Mouse (Mus musculus) lung, embryonic 15.5 days (tissue): ENCODE measurements around the gene Bahd1. TPM values are rescaled to one million over a fixed set of nuclear protein-coding genes. Genes with fewer than 3 reads are reported as not detected.

Source experiments
- ATAC-seq: fragments of 200-750 bp; cut with Nextera tagmentation; 2 replicates; pipeline ENCODE4 v1.8.0; 2017; ENCODE audit warnings: moderate number of reproducible peaks, borderline replicate concordance; ENCODE audit not compliant: low FRiP score, low TSS enrichment; ENCODE audit errors: extremely low read depth
- H3K27ac ChIP-seq: fragments of 300-500 bp; sonication (generic); 2 replicates; pipeline ENCODE4 v1.5.1; 2015; ENCODE audit warnings: moderate library complexity, mild to moderate bottlenecking, inconsistent platforms
- H3K27me3 ChIP-seq: fragments of 300-500 bp; sonication (generic); 2 replicates; pipeline ENCODE4 v1.6.1; 2015; ENCODE audit warnings: inconsistent platforms
- H3K36me3 ChIP-seq: fragments of 300-500 bp; sonication (generic); 2 replicates; pipeline ENCODE4 v1.6.1; 2015; ENCODE audit warnings: inconsistent platforms
- H3K4me1 ChIP-seq: fragments of 300-500 bp; sonication (generic); 2 replicates; pipeline ENCODE4 v1.6.1; 2015; ENCODE audit warnings: inconsistent platforms
- H3K4me2 ChIP-seq: fragments of 300-500 bp; sonication (generic); 2 replicates; pipeline ENCODE4 v1.6.1; 2015; ENCODE audit warnings: inconsistent platforms, mild to moderate bottlenecking, moderate library complexity
- H3K4me3 ChIP-seq: fragments of 300-500 bp; sonication (generic); 2 replicates; pipeline ENCODE4 v1.5.1; 2015; ENCODE audit warnings: mild to moderate bottlenecking, inconsistent platforms
- H3K9ac ChIP-seq: fragments of 300-500 bp; sonication (generic); 2 replicates; pipeline ENCODE4 v1.6.1; 2015; ENCODE audit warnings: inconsistent platforms
- H3K9me3 ChIP-seq: fragments of 300-500 bp; sonication (generic); 2 replicates; pipeline ENCODE4 v1.6.1; 2016; ENCODE audit warnings: inconsistent platforms
- WGBS: fragments of 180-500 bp; shearing (Covaris S2); methylation state at CpG from one replicate; pipeline ENCODE4 v1.1.7; 2015; 5-methylcytosine and 5-hydroxymethylcytosine counted together
- polyA plus RNA-seq: library from polyadenylated mRNA; unstranded; fragments of >200 nt; fragmentation: Nextera tagmentation; extraction: Ambion mirVana; gene quantifications from 2 replicates; pipeline ENCODE4 v1.2.1, GENCODE M21; 2015

Bahd1 gene
- 3.6 and 4.3 TPM in 2 replicates for polyA plus RNA-seq

GRCm38 (mm10) chr2:118899981-118900825 is at the start of gene Bahd1:
TSS of gene Bahd1 (plus strand) at chr2:118900377.
- H3K27me3 ChIP-seq = peaks cover 60% of the 10 kb centered on the region
- peak within 1 kb of the TSS; percentile 60; the same call in 1 of the 2 replicates for H3K27ac ChIP-seq
- WGBS = 1% methylated on average over 32 of the region's 32 CpGs
- H3K4me1 ChIP-seq = peaks cover 44% of the 10 kb centered on the region
- peak within 1 kb of the TSS; percentile 99 for H3K4me2 ChIP-seq
- H3K4me3 ChIP-seq = peak within 1 kb of the TSS; percentile 81
- no peaks in the 10 kb centered on the region for H3K9me3 ChIP-seq
- H3K9ac ChIP-seq = peak within 1 kb of the TSS; percentile 29; the same call in 1 of the 2 replicates
- ATAC-seq = no peak
- H3K36me3 ChIP-seq = no peaks in the 10 kb centered on the region

GRCm38 (mm10) chr2:118851756-118852155 is 48.4 kb upstream of the Bahd1 start:
- no peaks in the 10 kb centered on the region for H3K4me1 ChIP-seq
- H3K36me3 ChIP-seq = no peaks in the 10 kb centered on the region
- H3K4me3 ChIP-seq = no peak overlapping the region
- H3K4me2 ChIP-seq = no peak overlapping the region
- no peak for ATAC-seq
- 32% methylated on average over 3 of the region's 3 CpGs for WGBS
- H3K27ac ChIP-seq = no peak overlapping the region
- no peak overlapping the region for H3K9ac ChIP-seq
- no peaks in the 10 kb centered on the region for H3K27me3 ChIP-seq
- no peaks in the 10 kb centered on the region for H3K9me3 ChIP-seq

GRCm38 (mm10) chr2:118861454-118862339 is 38.5 kb upstream of the Bahd1 start, which contains the start of gene Ivd:
TSS of gene Ivd (plus strand) at chr2:118861954.
- Histone ChIP-seq H3K36me3 (no peaks in the 10 kb centered on the region), H3K4me1 (peaks cover 7% of the 10 kb centered on the region; the same call in 1 of the 2 replicates), H3K4me2 (peak within 1 kb of the TSS; percentile 78), H3K9ac (peak within 1 kb of the TSS; percentile 58), H3K27ac (peak within 1 kb of the TSS; percentile 62; the same call in 1 of the 2 replicates), H3K4me3 (peak within 1 kb of the TSS; percentile 64), H3K9me3 (no peaks in the 10 kb centered on the region), H3K27me3 (no peaks in the 10 kb centered on the region)
- ATAC-seq = peak; percentile 99
- under 1% methylated on average over 34 of the region's 34 CpGs for WGBS

- 30% methylated on average over 3 of the region's 3 CpGs for WGBS
- Histone ChIP-seq H3K4me3 (peak overlapping the region; percentile 64), H3K36me3 (no peaks in the 10 kb centered on the region), H3K4me1 (peaks cover 7% of the 10 kb centered on the region; the same call in 1 of the 2 replicates), H3K4me2 (peak overlapping the region; percentile 78), H3K9me3 (no peaks in the 10 kb centered on the region), H3K27me3 (no peaks in the 10 kb centered on the region), H3K27ac (peak overlapping the region; percentile 62; the same call in 1 of the 2 replicates), H3K9ac (peak overlapping the region; percentile 58)
- no peak for ATAC-seq
These were observed 37.9 kb upstream of the Bahd1 start for GRCm38 (mm10) chr2:118862340-118862675.

GRCm38 (mm10) chr2:118870601-118871000 is 29.6 kb upstream of the Bahd1 start:
- peaks cover 16% of the 10 kb centered on the region for H3K36me3 ChIP-seq
- peak overlapping the region; percentile 26 for H3K27ac ChIP-seq
- 57% methylated on average over 3 of the region's 3 CpGs for WGBS
- peaks cover 13% of the 10 kb centered on the region; the same call in 1 of the 2 replicates for H3K4me1 ChIP-seq
- no peak overlapping the region for H3K4me2 ChIP-seq
- no peaks in the 10 kb centered on the region for H3K27me3 ChIP-seq
- no peak overlapping the region for H3K9ac ChIP-seq
- H3K9me3 ChIP-seq = no peaks in the 10 kb centered on the region
- no peak overlapping the region for H3K4me3 ChIP-seq
- no peak for ATAC-seq

GRCm38 (mm10) chr2:118871032-118871431 is 29.1 kb upstream of the Bahd1 start:
- Histone ChIP-seq H3K27ac (peak overlapping the region; percentile 26), H3K36me3 (peaks cover 17% of the 10 kb centered on the region), H3K27me3 (no peaks in the 10 kb centered on the region), H3K4me2 (no peak overlapping the region), H3K9ac (no peak overlapping the region), H3K4me1 (peaks cover 13% of the 10 kb centered on the region; the same call in 1 of the 2 replicates), H3K4me3 (no peak overlapping the region), H3K9me3 (no peaks in the 10 kb centered on the region)
- WGBS = 45% methylated on average over 1 of the region's 1 CpGs
- ATAC-seq = no peak

GRCm38 (mm10) chr2:118873018-118873417 is 27.2 kb upstream of the Bahd1 start:
- no peaks in the 10 kb centered on the region for H3K27me3 ChIP-seq
- ATAC-seq = no peak
- no peaks in the 10 kb centered on the region for H3K9me3 ChIP-seq
- H3K4me3 ChIP-seq = no peak overlapping the region
- peaks cover 13% of the 10 kb centered on the region; the same call in 1 of the 2 replicates for H3K4me1 ChIP-seq
- WGBS = 87% methylated on average over 5 of the region's 5 CpGs
- H3K4me2 ChIP-seq = no peak overlapping the region
- no peak overlapping the region for H3K27ac ChIP-seq
- H3K36me3 ChIP-seq = peaks cover 35% of the 10 kb centered on the region
- no peak overlapping the region for H3K9ac ChIP-seq

- Histone ChIP-seq H3K4me1 (peaks cover 13% of the 10 kb centered on the region; the same call in 1 of the 2 replicates), H3K27me3 (no peaks in the 10 kb centered on the region), H3K4me2 (no peak overlapping the region), H3K36me3 (peaks cover 35% of the 10 kb centered on the region), H3K27ac (no peak overlapping the region), H3K9ac (no peak overlapping the region), H3K4me3 (no peak overlapping the region), H3K9me3 (no peaks in the 10 kb centered on the region)
- no peak for ATAC-seq
- 71% methylated on average over 6 of the region's 6 CpGs for WGBS
These were observed 26.2 kb upstream of the Bahd1 start for GRCm38 (mm10) chr2:118873890-118874430.

GRCm38 (mm10) chr2:118875316-118875715 is 24.9 kb upstream of the Bahd1 start:
- Histone ChIP-seq H3K4me3 (no peak overlapping the region), H3K9ac (no peak overlapping the region), H3K27me3 (no peaks in the 10 kb centered on the region), H3K36me3 (peaks cover 28% of the 10 kb centered on the region), H3K4me1 (peaks cover 12% of the 10 kb centered on the region; the same call in 1 of the 2 replicates), H3K27ac (no peak overlapping the region), H3K9me3 (no peaks in the 10 kb centered on the region), H3K4me2 (no peak overlapping the region)
- WGBS = 91% methylated on average over 8 of the region's 8 CpGs
- no peak for ATAC-seq

- Histone ChIP-seq H3K27ac (no peak overlapping the region), H3K36me3 (peaks cover 32% of the 10 kb centered on the region), H3K4me1 (peaks cover 4% of the 10 kb centered on the region; the same call in 1 of the 2 replicates), H3K4me3 (no peak overlapping the region), H3K27me3 (no peaks in the 10 kb centered on the region), H3K9me3 (no peaks in the 10 kb centered on the region), H3K9ac (no peak overlapping the region), H3K4me2 (no peak overlapping the region)
- 92% methylated on average over 9 of the region's 9 CpGs for WGBS
- ATAC-seq = no peak
These were observed 23.7 kb upstream of the Bahd1 start for GRCm38 (mm10) chr2:118876453-118876852.

- 85% methylated on average over 4 of the region's 4 CpGs for WGBS
- no peak overlapping the region for H3K4me2 ChIP-seq
- H3K9me3 ChIP-seq = no peaks in the 10 kb centered on the region
- no peak overlapping the region for H3K9ac ChIP-seq
- no peak for ATAC-seq
- H3K4me3 ChIP-seq = no peak overlapping the region
- no peak overlapping the region for H3K27ac ChIP-seq
- peaks cover 4% of the 10 kb centered on the region for H3K4me1 ChIP-seq
- peaks cover 23% of the 10 kb centered on the region for H3K36me3 ChIP-seq
- peaks cover 22% of the 10 kb centered on the region for H3K27me3 ChIP-seq
These were observed 19.2 kb upstream of the Bahd1 start for GRCm38 (mm10) chr2:118881019-118881418.
